Mouse (Mus musculus): ENCODE data around the gene Gimd1. TPM values are rescaled to one million over a fixed set of nuclear protein-coding genes. Genes with fewer than 3 reads are reported as not detected.

Gene Gimd1
- total RNA-seq (2023) = not detected

GRCm38 (mm10) chr3:132629601-132630239 is at the start of gene Gimd1:
Gimd1 (plus strand) TSS chr3:132629820.

DNA sequence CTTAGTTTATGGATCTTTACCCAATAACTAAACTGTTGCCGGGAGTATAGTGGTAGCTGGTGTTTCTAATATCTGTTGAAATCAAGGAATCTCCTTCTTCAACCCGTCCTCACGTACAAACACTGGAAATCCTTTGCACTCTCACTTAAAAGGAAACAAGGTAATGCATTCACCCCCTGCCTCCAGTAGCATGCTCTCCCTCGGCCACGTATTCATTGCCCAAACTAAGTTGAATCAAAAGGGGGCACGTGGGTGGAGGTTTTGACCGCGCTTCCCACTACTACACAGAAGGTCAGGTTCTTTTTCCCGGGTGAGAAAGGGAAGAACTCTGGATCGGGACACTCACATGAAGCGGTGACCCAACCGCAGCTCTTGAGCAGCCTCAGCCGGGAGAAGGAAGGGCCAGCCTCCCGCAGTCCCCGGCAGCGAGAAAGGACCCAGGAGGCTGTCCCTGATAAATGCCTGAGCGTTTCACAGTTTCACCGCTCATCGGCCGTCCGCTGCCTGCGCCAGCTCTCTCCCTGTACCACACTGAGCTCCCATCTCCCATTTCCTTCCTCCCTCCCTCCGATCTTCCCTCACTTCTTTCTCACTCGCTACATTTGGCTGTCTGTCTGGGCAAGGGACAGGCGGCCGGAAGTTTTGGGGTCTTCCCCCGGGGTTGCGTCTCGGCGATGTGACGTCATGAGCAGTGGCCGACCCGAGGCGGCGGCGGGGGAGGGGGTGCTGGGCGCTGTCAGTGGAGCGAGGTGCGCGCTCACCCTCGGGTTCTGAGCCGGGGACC is 54.0 kb downstream of the Gimd1 start, which contains the start of gene Tbck:
TSS of gene Tbck (plus strand) at position 698 of the 784 bp plus-strand sequence.

DNA sequence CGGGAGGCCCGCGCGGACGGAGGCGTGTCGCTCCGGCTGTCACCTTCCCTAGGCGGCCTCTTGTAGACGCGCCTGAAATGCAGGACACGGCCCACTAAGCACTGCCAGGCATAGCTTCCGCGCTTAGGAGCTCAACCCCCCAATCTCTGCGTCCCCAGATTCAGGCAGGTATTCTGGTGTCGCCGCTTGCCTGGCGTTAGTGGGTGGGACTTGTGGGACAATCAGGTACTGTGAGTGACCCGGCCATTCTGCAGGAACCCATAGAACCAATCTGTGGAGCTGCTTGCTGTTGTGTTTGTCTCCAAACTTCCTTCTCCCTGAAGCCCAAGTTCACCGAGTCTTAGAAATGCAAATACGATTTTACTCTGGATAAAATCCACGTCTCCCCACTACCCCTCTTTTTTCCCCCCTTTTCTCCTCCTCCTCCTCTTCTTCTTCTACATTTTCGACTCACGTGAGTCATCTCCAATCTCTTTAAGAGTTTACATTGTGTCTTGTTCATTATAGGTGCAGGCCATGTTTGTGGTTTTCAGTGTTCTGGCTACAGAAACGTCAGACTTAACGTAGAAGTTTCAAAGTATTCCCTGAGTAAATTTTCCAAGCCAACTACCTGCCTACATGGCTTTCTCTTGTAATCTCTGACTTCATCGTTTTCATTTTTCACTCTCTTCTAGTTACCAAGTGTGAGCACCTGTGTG is 54.8 kb downstream of the Gimd1 start, which contains the start of gene Aimp1:
TSS of gene Aimp1 (minus strand) at position 140 of the 698 bp plus-strand sequence.

Other genes starting within 250 kb of the Gimd1 start
- gene Tbck, start 54.3 kb downstream of the Gimd1 start, total RNA-seq (2023) = 10 to 100 TPM; 28.0 to 30.0 TPM
- gene Aimp1, start 54.5 kb downstream of the Gimd1 start, total RNA-seq (2023) = 10 to 100 TPM; 37.3 TPM

Measured in monocyte, adult 59 days (primary cell).